16 mouse cellular contexts compared by ENCODE assay signal in the genomic region with DNA sequence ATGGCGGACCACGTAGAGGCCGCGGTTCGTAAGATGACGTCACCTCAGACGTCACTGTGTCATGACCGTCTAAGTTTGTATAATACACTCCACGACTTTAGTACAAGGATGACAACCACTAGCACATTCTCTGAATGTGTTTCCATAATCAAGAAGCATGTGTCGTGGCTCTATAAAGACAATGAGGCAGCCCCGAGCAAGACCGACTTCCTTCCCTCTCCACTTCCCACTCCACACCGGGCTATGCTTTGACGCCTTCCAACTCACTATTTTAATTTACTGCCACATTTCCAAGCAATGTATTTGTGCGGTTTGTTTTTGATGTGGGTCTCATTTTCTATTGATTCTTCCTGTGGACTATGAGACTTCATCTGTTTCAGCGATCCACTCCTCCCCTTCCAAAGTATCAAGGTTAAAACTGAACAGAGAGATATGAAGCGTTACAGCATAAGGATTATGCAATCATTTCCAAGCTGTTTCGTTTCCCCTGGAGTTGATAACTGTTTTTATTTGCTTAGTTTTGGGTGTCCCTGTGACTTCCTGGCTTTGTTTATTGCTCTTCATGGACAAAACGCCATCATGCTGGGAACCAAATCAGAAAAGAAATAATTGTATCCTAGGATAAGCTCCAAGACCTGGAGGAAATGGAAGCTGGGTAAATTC. TPM values are rescaled to one million over a fixed set of nuclear protein-coding genes. Genes with fewer than 3 reads are reported as not detected.
DNase-seq lines count a peak whose midpoint lies in the region; ATAC-seq and TF ChIP-seq lines count a peak whose summit lies in the region.
"Had no signal": no experiment of that assay in that cellular context is flagged by ENCODE, and none has a peak within 500 bp of the region (broad histone marks: within the 10 kb centered on the region; RNA-seq: fewer than 3 reads in every experiment).

No protein-coding gene starts in this region.

- TF ChIP-seq CTCF in gastrocnemius, adult 2 months (IDR thresholded peaks at IDR 0.05) = no peak
- no peak for TF ChIP-seq CTCF in bone marrow macrophage, adult 2 months (IDR thresholded peaks at IDR 0.05; ENCODE audit: low read depth, low read length)

- H3K4me1 ChIP-seq in liver, embryonic 13.5 days (replicated peaks) = no peaks in the 10 kb centered on the region
- peaks cover 9% of the 10 kb centered on the region for H3K4me1 ChIP-seq in bone marrow macrophage, adult 2 months (ENCODE audit: control insufficient read depth, insufficient read depth, low read length)
- H3K4me1 ChIP-seq: embryonic facial prominence, embryonic 15.5 days; forebrain, embryonic 15.5 days; hindbrain, embryonic 15.5 days had no signal

- peak overlapping the region; percentile 61 for H3K27ac ChIP-seq in gastrocnemius, adult 2 months
- H3K27ac ChIP-seq in liver, embryonic 13.5 days = 0 out of 2 replicates have a peak overlapping the region, but pooled peaks have one; percentile 26
- peak overlapping the region; percentile 8; the same call in 1 of the 2 replicates for H3K27ac ChIP-seq in bone marrow macrophage, adult 2 months (ENCODE audit: insufficient read depth, low read depth, low read length)
- H3K27ac ChIP-seq: embryonic facial prominence, embryonic 15.5 days; forebrain, embryonic 15.5 days; hindbrain, embryonic 15.5 days; macrophage had no signal

- DNase-seq in gastrocnemius, adult 2 months = no peak
- no peak for DNase-seq in gastrocnemius, postnatal 14 days
- DNase-seq in liver, embryonic 13.5 days = no peak
- DNase-seq in liver = no peak
- no peak for DNase-seq in cerebellum, adult 8-10 months
- DNase-seq in cerebellum, postnatal 4 days (ENCODE audit: low spot score in 2 of 2) = no peak
- DNase-seq: heart, adult 11 months had no signal

- no peaks in the 10 kb centered on the region for H3K36me3 ChIP-seq in liver, embryonic 13.5 days
- H3K36me3 ChIP-seq: embryonic facial prominence, embryonic 15.5 days; forebrain, embryonic 15.5 days; hindbrain, embryonic 15.5 days had no signal

- peaks cover 5% of the 10 kb centered on the region; the same call in 1 of the 2 replicates for H3K9me3 ChIP-seq in liver, embryonic 13.5 days (replicated peaks)
- H3K9me3 ChIP-seq: embryonic facial prominence, embryonic 15.5 days; forebrain, embryonic 15.5 days; hindbrain, embryonic 15.5 days had no signal

- no peaks in the 10 kb centered on the region for H3K27me3 ChIP-seq in liver, embryonic 13.5 days
- H3K27me3 ChIP-seq: embryonic facial prominence, embryonic 15.5 days; forebrain, embryonic 15.5 days; hindbrain, embryonic 15.5 days had no signal

- intact Hi-C loops in gastrocnemius, adult 2 months (cut with DNase I) = loop anchor here (1.0 to 5.0 kb wide), 4 partner anchors 198 to 365 kb away; a partner anchor contains a TSS
- intact Hi-C loops in gastrocnemius, postnatal 14 days (cut with DNase I; ENCODE audit: low total_unique reads) = loop anchor here (5.0 to 10.0 kb wide), 2 partner anchors 200 to 242 kb away; a partner anchor contains a TSS

- no peak overlapping the region for H3K4me2 ChIP-seq in liver, embryonic 13.5 days
- H3K4me2 ChIP-seq: embryonic facial prominence, embryonic 15.5 days; forebrain, embryonic 15.5 days; hindbrain, embryonic 15.5 days had no signal

- ATAC-seq in liver, embryonic 13.5 days (ENCODE audit: low read depth) = no peak
- ATAC-seq in megakaryocyte progenitor cell, adult 5-6 weeks (replicated peaks; ENCODE audit: poor library complexity) = peak; percentile 73
- ATAC-seq: forebrain, embryonic 15.5 days had no signal

- TF ChIP-seq POLR2A in bone marrow macrophage, adult 2 months (IDR thresholded peaks at IDR 0.05; ENCODE audit: borderline replicate concordance, low read depth, low read length) = no peak

- no peak overlapping the region for H3K9ac ChIP-seq in liver, embryonic 13.5 days
- H3K9ac ChIP-seq: embryonic facial prominence, embryonic 15.5 days; forebrain, embryonic 15.5 days; hindbrain, embryonic 15.5 days had no signal

- H3K4me3 ChIP-seq in gastrocnemius, adult 2 months = peak overlapping the region; percentile 45
- H3K4me3 ChIP-seq in liver, embryonic 13.5 days (replicated peaks) = no peak overlapping the region
- no peak overlapping the region; the same call in 1 of the 2 replicates for H3K4me3 ChIP-seq in bone marrow macrophage, adult 2 months (ENCODE audit: insufficient read depth, low read length)
- H3K4me3 ChIP-seq: embryonic facial prominence, embryonic 15.5 days; forebrain, embryonic 15.5 days; hindbrain, embryonic 15.5 days had no signal

- 62% methylated on average over 19 of the region's 19 CpGs for WGBS in liver, embryonic 13.5 days (ENCODE audit: insufficient replicate concordance)

RNA-seq across cellular contexts. Expression of a gene that starts 38.6 kb away (rescaled TPM):
- not detected for total RNA-seq in gastrocnemius, adult 2 months (2021)
- total RNA-seq in gastrocnemius, postnatal 14 days (2021) = not detected
- not detected in 2 replicates for polyA plus RNA-seq in liver, embryonic 13.5 days (2015; fragmentation: Nextera tagmentation; extraction: Ambion mirVana)
- not detected in 2 replicates for polyA plus RNA-seq in bone marrow macrophage, adult 2 months (2012; ENCODE audit: insufficient read depth, insufficient read length, missing spikeins)
- total RNA-seq in megakaryocyte progenitor cell, adult 5-6 weeks (2015) = not detected in 2 replicates
- not detected in 2 replicates for total RNA-seq in megakaryocyte progenitor cell, adult 5-6 weeks (2017)
- total RNA-seq: layer of hippocampus, adult 18-20 months; left cerebral cortex, postnatal 25 days had no signal
- polyA plus RNA-seq: forebrain, embryonic 15.5 days; hindbrain, embryonic 15.5 days; macrophage had no signal

RNA-seq across cellular contexts. Expression of a gene that starts 48.3 kb away (rescaled TPM):
- total RNA-seq in gastrocnemius, adult 2 months (2021) = not detected
- total RNA-seq in gastrocnemius, postnatal 14 days (2021) = not detected
- polyA plus RNA-seq in liver, embryonic 13.5 days (2015; fragmentation: Nextera tagmentation; extraction: Ambion mirVana) = 0.47 and 0.70 TPM in 2 replicates
- polyA plus RNA-seq in bone marrow macrophage, adult 2 months (2012; ENCODE audit: insufficient read depth, insufficient read length, missing spikeins) = not detected in 2 replicates
- total RNA-seq in megakaryocyte progenitor cell, adult 5-6 weeks (2015) = not detected in 2 replicates
- total RNA-seq in megakaryocyte progenitor cell, adult 5-6 weeks (2017) = not detected in 2 replicates
- total RNA-seq: ES-E14; layer of hippocampus, adult 18-20 months; left cerebral cortex, postnatal 25 days had no signal
- polyA plus RNA-seq: embryonic facial prominence, embryonic 15.5 days; forebrain, embryonic 15.5 days; hindbrain, embryonic 15.5 days; macrophage had no signal

Comparison
In these comparisons a context has a peak if more than half of its experiments do, and no peak if none do; other contexts are left out.
1. H3K27ac ChIP-seq: peak in every context shown above with its lines; median percentile 61 in gastrocnemius, adult 2 months; 26 in liver, embryonic 13.5 days; 8 in bone marrow macrophage, adult 2 months.